Mouse (Mus musculus): ENCODE results near the gene Sav1. TPM values are rescaled to one million over a fixed set of nuclear protein-coding genes. Genes with fewer than 3 reads are reported as not detected.

Gene Sav1
- polyA plus RNA-seq, 1 experiment from 2014 or later = 8.6 TPM

DNA sequence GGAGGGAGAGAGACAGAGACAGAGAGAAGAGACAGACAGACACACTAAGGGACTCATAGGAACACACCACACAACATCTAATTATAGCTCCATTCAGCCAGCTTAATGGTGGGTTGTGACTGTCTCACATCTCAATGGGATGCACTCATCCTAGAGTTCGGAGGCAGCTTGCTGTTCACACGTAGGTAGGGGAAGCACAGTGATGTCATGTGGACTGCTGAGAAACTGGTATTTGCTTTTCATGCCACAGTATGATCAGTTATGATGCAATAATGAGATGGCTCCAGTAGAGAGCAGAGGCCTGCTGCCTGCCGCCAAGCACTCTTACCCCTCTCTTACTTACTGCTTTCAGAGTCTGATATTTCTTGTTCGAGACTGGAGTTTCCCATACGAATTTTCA, 40.9 kb downstream of the Sav1 start:
- Histone ChIP-seq H3K9ac (no peak overlapping the region), H3K4me2 (replicated peaks) (no peak overlapping the region), H3K36me3 (no peaks in the 10 kb centered on the region), H3K27me3 (no peaks in the 10 kb centered on the region), H3K4me1 (no peaks in the 10 kb centered on the region), H3K4me3 (no peak overlapping the region), H3K27ac (no peak overlapping the region), H3K9me3 (no peaks in the 10 kb centered on the region)
- ATAC-seq (ENCODE audit: low FRiP score, low read depth) = no peak
- 89% methylated on average over 5 of the region's 5 CpGs for WGBS

- Histone ChIP-seq H3K9me3 (no peaks in the 10 kb centered on the region), H3K4me2 (replicated peaks) (no peak overlapping the region), H3K27me3 (no peaks in the 10 kb centered on the region), H3K4me1 (no peaks in the 10 kb centered on the region), H3K4me3 (no peak overlapping the region), H3K9ac (no peak overlapping the region), H3K27ac (no peak overlapping the region), H3K36me3 (peaks cover 5% of the 10 kb centered on the region; the same call in 1 of the 2 replicates)
- WGBS = 51% methylated on average over 1 of the region's 1 CpGs
- no peak for ATAC-seq (ENCODE audit: low FRiP score, low read depth)
These were observed 45.0 kb downstream of the Sav1 start for GRCm38 (mm10) chr12:69941655-69942329.

DNA sequence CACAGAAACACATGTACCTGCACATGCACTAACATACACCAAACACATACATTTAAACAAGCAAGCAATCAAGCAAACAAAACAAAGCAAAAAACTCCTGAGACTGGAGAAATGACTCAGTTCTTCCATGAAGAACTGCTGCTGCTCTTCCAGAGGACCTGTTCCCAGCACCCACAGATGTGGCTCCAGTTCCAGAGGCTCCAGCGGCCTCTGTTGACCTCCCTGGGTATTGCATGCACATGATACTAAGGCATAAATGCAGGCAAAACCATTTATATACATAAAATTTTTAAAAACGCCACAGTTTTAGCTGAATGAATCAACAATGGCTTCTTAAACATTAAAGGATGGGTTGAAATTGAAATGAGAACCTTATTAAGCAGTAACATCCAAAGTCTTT, 47.5 kb downstream of the Sav1 start:
- Histone ChIP-seq H3K4me2 (replicated peaks) (no peak overlapping the region), H3K4me3 (no peak overlapping the region), H3K27me3 (no peaks in the 10 kb centered on the region), H3K9ac (no peak overlapping the region), H3K36me3 (peaks cover 5% of the 10 kb centered on the region; the same call in 1 of the 2 replicates), H3K9me3 (no peaks in the 10 kb centered on the region), H3K27ac (no peak overlapping the region), H3K4me1 (no peaks in the 10 kb centered on the region)
- 65% methylated on average over 2 of the region's 2 CpGs for WGBS
- ATAC-seq (ENCODE audit: low FRiP score, low read depth) = no peak

- no peak overlapping the region for H3K4me2 ChIP-seq (replicated peaks)
- 89% methylated on average over 5 of the region's 5 CpGs for WGBS
- ATAC-seq (ENCODE audit: low FRiP score, low read depth) = no peak
These were observed 49.1 kb downstream of the Sav1 start for GRCm38 (mm10) chr12:69937731-69938130.

GRCm38 (mm10) chr12:69926716-69927115, 60.1 kb downstream of the Sav1 start:
- WGBS = 50% methylated on average over 7 of the region's 7 CpGs
- no peaks in the 10 kb centered on the region for H3K27me3 ChIP-seq
- no peak for ATAC-seq (ENCODE audit: low FRiP score, low read depth)

More at GRCm38 (mm10) chr12:69937731-69938130, 49.1 kb downstream of the Sav1 start:
- Histone ChIP-seq H3K4me1 (no peaks in the 10 kb centered on the region), H3K9me3 (no peaks in the 10 kb centered on the region), H3K4me3 (no peak overlapping the region), H3K9ac (no peak overlapping the region), H3K36me3 (peaks cover 5% of the 10 kb centered on the region; the same call in 1 of the 2 replicates), H3K27me3 (no peaks in the 10 kb centered on the region), H3K27ac (no peak overlapping the region)

DNA sequence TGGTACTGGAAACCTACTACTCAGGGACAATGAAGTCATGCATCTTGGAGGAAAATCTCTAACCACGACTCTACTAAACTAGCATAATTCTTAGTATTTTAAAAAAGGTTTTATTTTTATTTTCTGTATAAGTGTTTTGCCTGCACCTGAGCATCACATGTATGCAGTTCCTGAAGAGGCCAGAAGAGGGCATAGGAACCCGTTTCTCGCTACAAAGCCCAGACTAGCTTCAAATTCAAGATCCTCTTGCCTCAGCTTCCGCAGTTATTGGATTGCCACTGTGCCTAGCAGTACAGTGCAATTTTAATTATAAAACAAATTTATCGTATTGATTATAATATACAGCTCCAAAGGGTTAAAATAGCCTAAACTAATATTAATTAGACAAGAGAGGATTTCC, 62.8 kb downstream of the Sav1 start:
- H3K27ac ChIP-seq = no peak overlapping the region
- H3K9ac ChIP-seq = no peak overlapping the region
- ATAC-seq (ENCODE audit: low FRiP score, low read depth) = no peak
- WGBS = 15% methylated on average over 5 of the region's 5 CpGs
- no peaks in the 10 kb centered on the region for H3K9me3 ChIP-seq
- H3K4me3 ChIP-seq = no peak overlapping the region
- no peaks in the 10 kb centered on the region for H3K4me1 ChIP-seq
- H3K27me3 ChIP-seq = no peaks in the 10 kb centered on the region
- H3K36me3 ChIP-seq = no peaks in the 10 kb centered on the region
- no peak overlapping the region for H3K4me2 ChIP-seq (replicated peaks)

More at GRCm38 (mm10) chr12:69926716-69927115, 60.1 kb downstream of the Sav1 start:
- no peak overlapping the region for H3K4me2 ChIP-seq (replicated peaks)
- H3K27ac ChIP-seq = no peak overlapping the region
- no peak overlapping the region for H3K9ac ChIP-seq
- no peaks in the 10 kb centered on the region for H3K4me1 ChIP-seq
- no peaks in the 10 kb centered on the region for H3K9me3 ChIP-seq
- H3K4me3 ChIP-seq = no peak overlapping the region
- no peaks in the 10 kb centered on the region for H3K36me3 ChIP-seq

DNA sequence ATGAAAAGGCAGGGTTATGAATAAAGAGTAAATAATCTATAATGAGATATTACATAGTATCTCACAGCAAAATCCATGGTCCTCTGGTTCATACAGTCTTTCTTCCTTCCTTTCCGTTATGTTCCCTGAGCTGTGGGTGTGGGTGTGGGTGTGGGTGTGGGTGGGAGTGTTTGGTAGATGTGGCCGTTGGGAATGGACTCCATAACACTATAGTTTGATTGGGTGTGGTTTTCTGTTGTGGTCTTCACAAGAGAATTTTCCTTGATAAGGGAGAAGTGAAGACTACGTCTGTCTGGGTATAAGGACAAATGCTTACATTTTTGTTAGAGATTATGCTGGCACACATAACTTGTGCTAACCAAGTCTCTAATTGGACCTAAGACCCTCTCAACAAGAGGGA, 63.2 kb downstream of the Sav1 start:
- Histone ChIP-seq H3K27me3 (no peaks in the 10 kb centered on the region), H3K4me3 (no peak overlapping the region), H3K4me2 (replicated peaks) (no peak overlapping the region), H3K4me1 (no peaks in the 10 kb centered on the region), H3K9ac (no peak overlapping the region), H3K9me3 (no peaks in the 10 kb centered on the region), H3K36me3 (no peaks in the 10 kb centered on the region), H3K27ac (no peak overlapping the region)
- WGBS = 62% methylated on average over 3 of the region's 3 CpGs
- no peak for ATAC-seq (ENCODE audit: low FRiP score, low read depth)

DNA sequence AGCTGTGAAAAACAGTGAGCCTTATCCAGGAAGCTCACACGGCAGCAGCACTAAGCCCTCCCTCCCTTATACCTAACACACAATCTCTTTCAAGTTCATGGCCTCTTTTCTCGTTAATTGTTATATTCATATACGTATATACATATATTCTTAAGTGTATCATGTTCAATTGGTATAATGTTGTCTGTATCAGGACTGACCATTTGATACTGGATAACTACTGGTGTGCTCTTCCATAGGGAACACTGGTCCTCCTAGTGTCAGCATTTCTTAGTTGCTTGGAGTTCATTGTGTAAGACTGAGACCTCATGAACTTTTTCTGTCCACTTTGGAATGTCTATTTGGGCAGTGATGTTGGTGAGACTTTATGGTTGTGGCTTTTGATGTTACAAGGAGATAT, 63.7 kb downstream of the Sav1 start:
- WGBS = 77% methylated on average over 3 of the region's 3 CpGs
- no peaks in the 10 kb centered on the region for H3K9me3 ChIP-seq
- H3K4me3 ChIP-seq = no peak overlapping the region
- H3K9ac ChIP-seq = no peak overlapping the region
- no peak for ATAC-seq (ENCODE audit: low FRiP score, low read depth)
- H3K36me3 ChIP-seq = no peaks in the 10 kb centered on the region
- H3K27me3 ChIP-seq = no peaks in the 10 kb centered on the region
- no peak overlapping the region for H3K4me2 ChIP-seq (replicated peaks)
- H3K27ac ChIP-seq = no peak overlapping the region
- no peaks in the 10 kb centered on the region for H3K4me1 ChIP-seq

DNA sequence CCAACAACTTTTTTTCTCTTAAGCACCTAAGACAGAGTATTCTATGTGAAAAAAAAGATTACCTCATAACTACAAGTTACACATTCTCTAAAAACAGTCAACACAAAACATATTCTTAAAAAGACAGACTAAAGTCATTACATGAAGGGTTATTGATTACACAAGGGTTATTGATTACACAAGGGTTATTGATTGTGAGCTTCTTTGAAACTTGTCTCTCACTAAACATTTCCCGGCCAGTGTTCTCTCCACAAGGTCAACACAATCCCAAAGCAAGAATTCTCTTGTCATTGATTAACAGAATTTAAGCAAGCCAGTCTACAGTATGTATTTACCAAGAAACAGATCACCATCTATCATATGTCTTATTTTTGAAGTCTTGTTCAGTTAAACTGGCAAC, 64.7 kb downstream of the Sav1 start:
- Histone ChIP-seq H3K9me3 (no peaks in the 10 kb centered on the region), H3K27ac (no peak overlapping the region), H3K4me1 (no peaks in the 10 kb centered on the region), H3K4me2 (replicated peaks) (no peak overlapping the region), H3K27me3 (no peaks in the 10 kb centered on the region), H3K9ac (no peak overlapping the region), H3K4me3 (no peak overlapping the region), H3K36me3 (no peaks in the 10 kb centered on the region)
- WGBS = 79% methylated on average over 1 of the region's 1 CpGs
- ATAC-seq (ENCODE audit: low FRiP score, low read depth) = no peak

DNA sequence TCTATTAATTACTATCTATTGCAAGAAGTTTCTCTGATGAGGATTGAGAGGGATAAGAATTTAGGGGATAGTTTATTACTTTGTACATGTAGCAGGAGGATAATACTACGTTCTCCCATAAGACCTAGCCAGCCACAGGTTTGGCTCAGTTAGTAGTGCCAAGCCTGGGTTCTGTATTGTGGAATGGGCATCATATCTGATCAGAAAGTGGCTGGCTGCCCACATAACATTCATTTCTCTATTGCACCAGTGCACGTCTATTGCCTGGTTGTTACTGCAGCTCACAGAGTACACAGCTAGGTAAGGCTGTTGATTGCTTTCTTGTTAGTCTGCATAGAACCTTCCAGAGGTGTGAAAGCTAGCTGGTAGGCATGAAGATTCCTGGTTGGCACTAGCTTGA, 68.9 kb downstream of the Sav1 start:
- H3K4me2 ChIP-seq (replicated peaks) = no peak overlapping the region
- WGBS = 81% methylated on average over 2 of the region's 2 CpGs
- H3K4me1 ChIP-seq = no peaks in the 10 kb centered on the region
- no peak for ATAC-seq (ENCODE audit: low FRiP score, low read depth)
- no peak overlapping the region for H3K27ac ChIP-seq
- H3K9me3 ChIP-seq = no peaks in the 10 kb centered on the region
- no peaks in the 10 kb centered on the region for H3K27me3 ChIP-seq
- no peaks in the 10 kb centered on the region for H3K36me3 ChIP-seq
- no peak overlapping the region for H3K4me3 ChIP-seq
- H3K9ac ChIP-seq = no peak overlapping the region

Other genes starting within 250 kb of the Sav1 start
- 1.2 and 1.3 TPM in 2 replicates for gene Cdkl1, start 195.7 kb downstream of the Sav1 start, polyA plus RNA-seq (2015; fragmentation: Nextera tagmentation; extraction: Ambion mirVana)
- gene Atl1, start 94.4 kb downstream of the Sav1 start, polyA plus RNA-seq (2015; fragmentation: Nextera tagmentation; extraction: Ambion mirVana) = 6.1 and 7.1 TPM in 2 replicates
- 40.5 and 41.3 TPM in 2 replicates for gene Map4k5, start 93.8 kb downstream of the Sav1 start, polyA plus RNA-seq (2015; fragmentation: Nextera tagmentation; extraction: Ambion mirVana)
- gene Nin, start 126.7 kb upstream of the Sav1 start, polyA plus RNA-seq (2015; fragmentation: Nextera tagmentation; extraction: Ambion mirVana) = 11.0 and 11.4 TPM in 2 replicates
- gene Abhd12b, start 167.1 kb upstream of the Sav1 start, polyA plus RNA-seq (2015; fragmentation: Nextera tagmentation; extraction: Ambion mirVana) = not detected in 2 replicates
- 11.2 and 12.6 TPM in 2 replicates for gene Pygl, start 244.5 kb upstream of the Sav1 start, polyA plus RNA-seq (2015; fragmentation: Nextera tagmentation; extraction: Ambion mirVana)

Data from limb, embryonic 13.5 days (tissue).